Mouse (Mus musculus) hindbrain, embryonic 14.5 days (tissue): ENCODE data around the gene Elovl1. TPM values are rescaled to one million over a fixed set of nuclear protein-coding genes. Genes with fewer than 3 reads are reported as not detected.

Experiments used
- ATAC-seq: fragments of 200-750 bp; cut with Nextera tagmentation; 2 replicates; pipeline ENCODE4 v1.8.0; 2017; ENCODE audit warnings: moderate number of reproducible peaks, mild to moderate bottlenecking, moderate TSS enrichment, moderate library complexity; ENCODE audit not compliant: low FRiP score
- DNase-seq: peaks from one replicate; pipeline ENCODE4 v3.0.0-alpha.2; 2015; ENCODE audit warnings: low spot score
- H3K27ac ChIP-seq: fragments of 300-500 bp; sonication (generic); 2 replicates; pipeline ENCODE4 v1.5.1; 2014; ENCODE audit warnings: mild to moderate bottlenecking, moderate library complexity
- H3K27me3 ChIP-seq: fragments of 300-500 bp; sonication (generic); 2 replicates; pipeline ENCODE4 v1.6.1; 2014; ENCODE audit warnings: mild to moderate bottlenecking, low read length, mixed read lengths; ENCODE audit not compliant: control insufficient read depth, insufficient read depth
- H3K36me3 ChIP-seq: fragments of 300-500 bp; sonication (generic); replicated peaks from 2 replicates; pipeline ENCODE4 v1.6.1; 2014; ENCODE audit not compliant: control insufficient read depth, insufficient read depth
- H3K4me1 ChIP-seq: fragments of 300-500 bp; sonication (generic); replicated peaks from 2 replicates; pipeline ENCODE4 v1.6.1; 2014; ENCODE audit warnings: antibody characterized with exemption, low read length, mixed read lengths; ENCODE audit not compliant: control insufficient read depth, insufficient read depth
- H3K4me2 ChIP-seq: fragments of 300-500 bp; sonication (generic); replicated peaks from 2 replicates; pipeline ENCODE4 v1.6.1; 2014; ENCODE audit warnings: mild to moderate bottlenecking, moderate library complexity
- H3K4me3 ChIP-seq: fragments of 300-500 bp; sonication (generic); replicated peaks from 2 replicates; pipeline ENCODE4 v1.5.1; 2014; ENCODE audit warnings: mild to moderate bottlenecking, low read length
- H3K9ac ChIP-seq: fragments of 300-500 bp; sonication (generic); 2 replicates; pipeline ENCODE4 v1.6.1; 2014
- H3K9me3 ChIP-seq: fragments of 300-500 bp; sonication (generic); 2 replicates; pipeline ENCODE4 v1.6.1; 2016; ENCODE audit warnings: low read length; ENCODE audit not compliant: control insufficient read depth
- WGBS: fragments of 180-500 bp; shearing (Covaris S2); extraction: QIAGEN DNeasy Blood & Tissue Kit; methylation state at CpG from one replicate; pipeline ENCODE4 v1.1.7; 2014; 5-methylcytosine and 5-hydroxymethylcytosine counted together
- polyA plus RNA-seq: library from polyadenylated mRNA; unstranded; fragments of >200 nt; fragmentation: Nextera tagmentation; extraction: Ambion mirVana; gene quantifications from 2 replicates; pipeline ENCODE4 v1.2.1, GENCODE M21; 2014

Elovl1 gene
- polyA plus RNA-seq, 1 experiment from 2014 or later: 32.4 TPM

DNA sequence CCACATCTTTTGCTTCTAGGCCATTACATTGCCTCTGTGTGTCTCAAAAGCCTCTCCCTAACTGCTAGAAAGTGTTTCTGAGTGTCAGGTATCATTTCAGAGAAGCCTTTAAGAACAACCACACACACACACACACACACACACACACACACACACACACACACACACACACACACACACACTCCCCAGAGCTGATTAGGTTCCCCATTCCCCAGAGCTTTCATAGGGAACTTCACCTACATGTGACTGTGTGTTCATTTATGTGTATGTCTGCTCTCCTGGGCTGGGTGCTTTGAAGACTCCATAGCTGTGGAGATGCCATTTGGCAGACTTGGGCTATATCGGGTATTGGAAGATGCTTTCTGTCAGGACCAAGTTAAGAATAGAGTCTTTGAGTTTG, 2.5 kb upstream of the Elovl1 start:
- H3K27me3 ChIP-seq: no peaks in the 10 kb centered on the region
- peaks cover 24% of the 10 kb centered on the region for H3K4me1 ChIP-seq
- no peak for DNase-seq
- no peak for ATAC-seq
- H3K9me3 ChIP-seq: no peaks in the 10 kb centered on the region
- H3K27ac ChIP-seq: no peak overlapping the region
- no peak overlapping the region for H3K4me2 ChIP-seq
- 93% methylated on average over 1 of the region's 1 CpGs for WGBS
- H3K4me3 ChIP-seq: no peak overlapping the region
- H3K9ac ChIP-seq: no peak overlapping the region
- peaks cover 25% of the 10 kb centered on the region; the same call in 1 of the 2 replicates for H3K36me3 ChIP-seq

DNA sequence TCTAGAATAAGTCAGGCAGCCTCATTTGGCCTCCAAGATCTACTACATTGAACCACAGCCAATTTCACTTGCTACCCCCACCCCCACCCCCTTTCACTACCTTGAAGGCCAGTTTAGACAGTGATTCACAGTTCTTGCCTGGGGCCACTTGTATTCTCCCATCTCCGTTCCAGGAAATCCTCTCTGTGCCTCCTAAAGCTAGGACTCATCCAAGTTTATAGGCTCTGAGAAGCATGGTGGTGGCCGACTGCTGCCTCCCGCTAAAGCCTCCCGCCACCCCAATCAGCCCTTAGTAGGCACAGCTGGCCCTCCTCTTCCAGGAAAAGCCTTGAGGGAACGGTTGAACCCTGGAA, 502 bp upstream of the Elovl1 start:
- Histone ChIP-seq H3K4me3 (peak overlapping the region; percentile 45), H3K9me3 (no peaks in the 10 kb centered on the region), H3K27ac (peak overlapping the region; percentile 77), H3K9ac (peak overlapping the region; percentile 66), H3K4me1 (peaks cover 24% of the 10 kb centered on the region), H3K27me3 (no peaks in the 10 kb centered on the region), H3K4me2 (peak overlapping the region; percentile 91), H3K36me3 (peaks cover 22% of the 10 kb centered on the region)
- WGBS: 4% methylated on average over 5 of the region's 5 CpGs
- DNase-seq (no peak), ATAC-seq (peak; percentile 18; the same call in 1 of the 2 replicates)

DNA sequence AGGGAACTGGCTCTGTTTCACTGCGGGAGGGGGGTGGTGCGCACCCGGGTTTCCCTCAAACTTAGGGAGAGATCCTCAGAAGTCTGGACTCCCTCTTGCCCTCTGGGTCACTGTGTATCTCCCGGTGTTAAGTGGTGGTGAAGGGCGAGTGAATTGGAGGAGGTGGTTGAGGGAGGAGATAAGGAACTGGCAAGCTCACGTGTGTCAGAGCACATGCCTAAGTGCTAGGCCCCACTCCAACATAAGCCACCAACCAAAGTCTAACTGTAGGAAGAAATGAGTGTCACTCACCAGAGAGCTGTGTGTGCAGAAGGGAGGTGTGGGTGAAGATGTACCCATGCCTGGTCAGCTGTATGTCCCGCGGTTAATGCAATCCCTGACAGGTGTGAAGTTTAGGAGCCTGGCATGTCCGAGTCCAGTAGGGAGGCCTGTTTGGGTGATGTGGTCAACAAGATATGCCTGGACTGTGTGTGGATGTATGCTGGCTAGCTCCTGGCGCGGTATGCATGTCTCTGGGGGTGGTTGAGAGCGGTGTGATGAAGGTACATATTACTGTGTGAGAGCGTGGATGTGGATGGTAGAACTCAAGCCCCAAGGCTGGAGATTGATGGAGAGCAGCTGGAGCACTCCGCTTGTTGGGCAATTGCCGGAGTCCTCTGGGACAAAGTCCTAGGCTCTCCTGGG, 780 bp downstream of the Elovl1 start:
- H3K27ac ChIP-seq: peak overlapping the region; percentile 77; the same call in 1 of the 2 replicates
- peak overlapping the region; percentile 45 for H3K4me3 ChIP-seq
- peak overlapping the region; percentile 66 for H3K9ac ChIP-seq
- no peaks in the 10 kb centered on the region for H3K27me3 ChIP-seq
- peak overlapping the region; percentile 91 for H3K4me2 ChIP-seq
- 51% methylated on average over 15 of the region's 15 CpGs for whole genome bisulfite sequencing
- peaks cover 24% of the 10 kb centered on the region for H3K4me1 ChIP-seq
- ATAC-seq (peak; percentile 5; the same call in 1 of the 2 replicates), DNase-seq (no peak)
- H3K9me3 ChIP-seq: no peaks in the 10 kb centered on the region
- peaks cover 25% of the 10 kb centered on the region for H3K36me3 ChIP-seq

DNA sequence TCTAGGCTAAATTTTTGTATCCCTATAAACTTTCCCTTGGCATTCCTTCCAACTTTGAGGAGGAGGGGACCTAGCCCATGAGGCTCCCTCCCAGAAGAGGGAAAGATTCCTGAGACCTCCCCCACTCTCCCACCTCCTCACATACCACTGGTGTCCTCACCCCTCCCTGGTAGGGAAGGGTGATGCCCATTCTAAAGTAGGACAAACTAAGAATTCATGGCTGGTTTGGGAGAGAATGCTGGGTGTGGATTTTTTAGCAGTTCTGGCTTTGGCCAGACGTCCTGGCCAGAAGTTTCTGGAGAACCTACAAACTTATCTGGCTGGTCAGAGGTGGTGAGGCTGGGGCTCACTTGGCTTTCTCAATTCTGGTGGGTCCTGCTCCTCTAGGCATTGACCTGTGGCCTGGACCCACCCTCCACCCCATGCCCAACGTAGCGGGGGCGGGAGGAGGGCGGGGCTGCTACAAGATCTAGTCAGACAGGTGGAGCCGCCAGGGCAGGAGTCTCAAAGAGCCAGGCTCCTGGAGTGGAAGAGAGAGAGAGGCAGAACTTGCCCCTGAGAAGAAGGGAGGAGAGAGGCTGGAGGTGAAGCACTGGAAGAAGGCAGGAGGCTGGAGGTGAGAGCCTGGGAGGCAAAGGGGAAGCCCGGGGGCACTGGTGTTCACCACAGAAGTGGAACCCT, 1.5 kb downstream of the Elovl1 start:
- Histone ChIP-seq H3K36me3 (peaks cover 22% of the 10 kb centered on the region), H3K9ac (0 out of 2 replicates have a peak overlapping the region, but pooled peaks have one; percentile 66), H3K9me3 (no peaks in the 10 kb centered on the region), H3K27me3 (no peaks in the 10 kb centered on the region), H3K4me1 (peaks cover 24% of the 10 kb centered on the region), H3K4me2 (peak overlapping the region; percentile 91), H3K27ac (no peak overlapping the region), H3K4me3 (no peak overlapping the region)
- 62% methylated on average over 7 of the region's 7 CpGs for WGBS
- no peak for DNase-seq
- no peak for ATAC-seq

DNA sequence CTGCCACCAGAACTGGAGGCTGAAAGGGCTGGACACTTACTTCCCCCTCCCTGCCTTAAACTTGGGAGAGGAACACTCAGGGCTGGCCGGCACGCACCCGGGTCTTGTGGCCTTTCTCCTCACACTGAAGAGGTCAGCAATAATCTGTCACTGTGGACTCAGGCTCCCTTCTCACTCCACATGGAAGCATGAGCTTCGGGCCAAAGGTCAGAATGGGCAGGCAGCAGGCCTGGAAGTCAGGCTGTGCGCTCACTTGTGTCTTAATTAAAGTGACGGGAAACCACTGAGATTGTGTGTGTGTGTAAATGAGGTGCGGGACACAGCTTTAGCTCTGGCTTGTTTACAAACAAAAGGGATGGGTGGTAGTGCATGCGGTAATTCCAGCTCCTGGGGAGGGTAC, 4.4 kb downstream of the Elovl1 start:
- WGBS: 50% methylated on average over 8 of the region's 8 CpGs
- no peak overlapping the region for H3K4me2 ChIP-seq
- peaks cover 23% of the 10 kb centered on the region for H3K4me1 ChIP-seq
- peaks cover 22% of the 10 kb centered on the region for H3K36me3 ChIP-seq
- DNase-seq (no peak), ATAC-seq (no peak)
- no peak overlapping the region for H3K27ac ChIP-seq
- H3K27me3 ChIP-seq: no peaks in the 10 kb centered on the region
- H3K4me3 ChIP-seq: no peak overlapping the region
- no peak overlapping the region for H3K9ac ChIP-seq
- no peaks in the 10 kb centered on the region for H3K9me3 ChIP-seq

DNA sequence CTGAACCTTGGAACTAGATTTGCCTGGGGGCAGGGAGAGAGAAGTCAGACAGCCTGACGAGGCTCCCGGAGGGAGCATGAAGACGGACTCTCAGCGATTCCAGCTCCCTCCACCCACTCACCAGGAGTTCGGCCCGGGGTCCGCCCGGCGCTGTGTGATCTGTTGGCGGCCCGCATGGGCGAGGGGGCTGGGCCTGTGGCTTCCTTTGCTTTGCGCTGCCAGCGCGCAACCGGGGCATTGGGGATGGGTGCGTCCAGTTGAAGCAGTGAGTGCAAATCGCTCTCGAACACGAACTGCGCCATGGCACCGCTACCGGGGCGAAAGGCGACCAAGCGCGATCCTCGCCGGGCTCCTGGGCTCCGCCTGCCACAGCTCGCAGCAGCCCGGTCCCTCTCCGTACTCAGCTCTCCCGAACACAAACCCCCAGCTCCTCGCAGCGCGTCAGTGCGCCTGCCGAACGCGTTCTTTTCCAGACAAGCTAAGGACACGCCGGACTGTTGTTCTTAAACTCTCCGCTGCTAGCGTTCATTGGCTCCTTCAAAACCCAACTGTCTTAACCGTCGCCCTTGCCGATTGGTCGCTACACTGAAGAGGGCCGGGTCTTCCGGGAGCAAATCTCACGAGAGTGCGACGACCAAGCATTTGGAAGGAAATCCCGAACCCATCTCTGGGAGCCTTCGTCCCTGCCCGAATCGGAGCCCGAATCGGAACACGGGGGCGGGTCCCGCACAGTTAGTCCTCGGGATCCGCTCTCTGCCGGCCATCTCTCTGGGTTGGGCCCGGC, 9.1 kb downstream of the Elovl1 start, which contains the start of gene Cdc20:
Cdc20 (minus strand) TSS at position 533 of the 784 bp plus-strand sequence.
- H3K4me2 ChIP-seq: peak within 1 kb of the TSS; percentile 94
- whole genome bisulfite sequencing: under 1% methylated on average over 67 of the region's 67 CpGs
- peaks cover 12% of the 10 kb centered on the region; the same call in 1 of the 2 replicates for H3K4me1 ChIP-seq
- DNase-seq (peak; percentile 91), ATAC-seq (peak; percentile 96)
- peaks cover 12% of the 10 kb centered on the region for H3K36me3 ChIP-seq
- peak within 1 kb of the TSS; percentile 84 for H3K27ac ChIP-seq
- H3K27me3 ChIP-seq: no peaks in the 10 kb centered on the region
- H3K9ac ChIP-seq: peak within 1 kb of the TSS; percentile 75
- peak within 1 kb of the TSS; percentile 52 for H3K4me3 ChIP-seq
- no peaks in the 10 kb centered on the region for H3K9me3 ChIP-seq

DNA sequence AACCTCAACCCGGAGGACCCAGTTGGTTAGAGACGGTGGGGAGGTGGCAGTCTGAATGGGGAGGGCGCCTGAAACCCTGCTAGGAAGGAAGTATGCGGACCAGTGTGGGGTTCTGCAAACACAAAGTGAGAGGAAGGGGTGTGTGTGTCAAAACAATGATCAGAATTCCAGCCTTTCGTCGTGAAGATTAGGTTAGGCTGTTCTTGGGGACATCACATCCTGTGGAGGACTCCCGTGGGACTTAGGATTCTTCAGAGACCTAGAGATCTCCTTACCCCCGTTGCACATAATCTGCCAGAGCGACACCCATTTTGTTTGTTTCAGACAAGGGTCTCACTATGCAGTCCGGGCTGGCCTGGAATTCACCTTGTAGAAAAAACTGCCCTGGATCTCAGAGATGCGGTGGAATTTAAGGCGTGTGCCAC, 9.9 kb downstream of the Elovl1 start:
- WGBS: 7% methylated on average over 12 of the region's 12 CpGs
- Histone ChIP-seq H3K4me1 (peaks cover 12% of the 10 kb centered on the region; the same call in 1 of the 2 replicates), H3K4me3 (peak overlapping the region; percentile 52), H3K9me3 (no peaks in the 10 kb centered on the region), H3K27ac (peak overlapping the region; percentile 84), H3K9ac (peak overlapping the region; percentile 75), H3K4me2 (peak overlapping the region; percentile 94), H3K27me3 (no peaks in the 10 kb centered on the region), H3K36me3 (0 out of 2 replicates have a peak, but pooled peaks cover 5% of the 10 kb centered on the region)
- peak; percentile 62 for DNase-seq
- peak; percentile 36; the same call in 1 of the 2 replicates for ATAC-seq

DNA sequence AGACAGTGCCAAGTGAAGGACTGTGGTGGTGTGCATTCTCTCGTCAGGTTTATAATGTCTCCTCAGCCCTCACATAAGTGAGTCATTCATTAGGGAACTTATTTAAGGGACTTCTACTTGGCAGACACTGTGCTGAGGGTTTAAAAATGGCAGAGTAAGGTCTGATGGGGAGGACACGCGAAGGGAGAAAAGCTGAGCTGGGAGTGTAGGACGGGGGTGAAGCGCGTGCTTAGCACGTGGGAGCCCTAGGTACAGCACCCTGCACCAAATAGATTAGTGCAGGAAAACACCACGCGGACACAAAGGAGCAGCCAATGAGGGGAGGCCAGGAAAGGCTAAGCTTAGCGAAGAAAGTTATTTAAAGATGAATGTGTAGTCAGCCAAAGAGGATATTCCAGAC, 17.2 kb downstream of the Elovl1 start:
- no peak overlapping the region for H3K4me2 ChIP-seq
- WGBS: 87% methylated on average over 10 of the region's 10 CpGs
- ATAC-seq: no peak

More for the DNA sequence above, 17.2 kb downstream of the Elovl1 start:
- Histone ChIP-seq H3K27me3 (no peaks in the 10 kb centered on the region), H3K4me3 (no peak overlapping the region), H3K27ac (no peak overlapping the region), H3K9me3 (no peaks in the 10 kb centered on the region), H3K4me1 (peaks cover 11% of the 10 kb centered on the region; the same call in 1 of the 2 replicates), H3K36me3 (no peaks in the 10 kb centered on the region), H3K9ac (no peak overlapping the region)
- DNase-seq: no peak
